Mouse (Mus musculus): Measurements from ENCODE around the gene Osgin1. TPM values are rescaled to one million over a fixed set of nuclear protein-coding genes. Genes with fewer than 3 reads are reported as not detected.

Osgin1 gene
- 0.12 and 0.14 TPM in 2 replicates for polyA plus RNA-seq (2016; fragmentation: Nextera tagmentation; extraction: Ambion mirVana)

GRCm38 (mm10) chr8:119433582-119434174 is at the start of gene Osgin1:
Osgin1 (plus strand) TSS chr8:119434124.
- H3K9ac ChIP-seq: no peak within 1 kb of the TSS
- 88% methylated on average over 13 of the region's 13 CpGs for WGBS
- H3K27me3 ChIP-seq: no peaks in the 10 kb centered on the region
- ATAC-seq (ENCODE audit: low FRiP score): no peak
- no peaks in the 10 kb centered on the region for H3K36me3 ChIP-seq
- no peak within 1 kb of the TSS for H3K4me2 ChIP-seq (replicated peaks)
- H3K9me3 ChIP-seq (replicated peaks): no peaks in the 10 kb centered on the region
- peaks cover 10% of the 10 kb centered on the region for H3K4me1 ChIP-seq
- H3K4me3 ChIP-seq: no peak within 1 kb of the TSS
- H3K27ac ChIP-seq: no peak within 1 kb of the TSS

GRCm38 (mm10) chr8:119384478-119384877 is 49.4 kb upstream of the Osgin1 start:
- Histone ChIP-seq H3K4me1 (no peaks in the 10 kb centered on the region), H3K36me3 (no peaks in the 10 kb centered on the region), H3K4me2 (replicated peaks) (no peak overlapping the region), H3K27me3 (peaks cover 3% of the 10 kb centered on the region; the same call in 1 of the 2 replicates), H3K9ac (no peak overlapping the region), H3K9me3 (replicated peaks) (no peaks in the 10 kb centered on the region), H3K27ac (no peak overlapping the region), H3K4me3 (no peak overlapping the region)
- WGBS: 24% methylated on average over 10 of the region's 10 CpGs
- ATAC-seq (ENCODE audit: low FRiP score): no peak

- Histone ChIP-seq H3K9ac (no peak overlapping the region), H3K4me3 (no peak overlapping the region), H3K4me2 (replicated peaks) (no peak overlapping the region), H3K4me1 (no peaks in the 10 kb centered on the region), H3K9me3 (replicated peaks) (no peaks in the 10 kb centered on the region), H3K27ac (no peak overlapping the region), H3K27me3 (peaks cover 3% of the 10 kb centered on the region; the same call in 1 of the 2 replicates), H3K36me3 (no peaks in the 10 kb centered on the region)
- 78% methylated on average over 6 of the region's 6 CpGs for WGBS
- ATAC-seq (ENCODE audit: low FRiP score): no peak
These were observed 48.1 kb upstream of the Osgin1 start for GRCm38 (mm10) chr8:119385854-119386253.

- Histone ChIP-seq H3K4me2 (replicated peaks) (no peak overlapping the region), H3K27ac (no peak overlapping the region), H3K9me3 (replicated peaks) (no peaks in the 10 kb centered on the region), H3K27me3 (peaks cover 3% of the 10 kb centered on the region; the same call in 1 of the 2 replicates), H3K9ac (no peak overlapping the region), H3K4me1 (no peaks in the 10 kb centered on the region), H3K36me3 (no peaks in the 10 kb centered on the region), H3K4me3 (no peak overlapping the region)
- 83% methylated on average over 6 of the region's 6 CpGs for WGBS
- no peak for ATAC-seq (ENCODE audit: low FRiP score)
These were observed 46.9 kb upstream of the Osgin1 start for GRCm38 (mm10) chr8:119386988-119387387.

- no peak for ATAC-seq (ENCODE audit: low FRiP score)
- Histone ChIP-seq H3K27me3 (no peaks in the 10 kb centered on the region; the same call in 1 of the 2 replicates), H3K36me3 (peaks cover 6% of the 10 kb centered on the region; the same call in 1 of the 2 replicates), H3K9me3 (replicated peaks) (no peaks in the 10 kb centered on the region), H3K4me3 (peak overlapping the region; percentile 87), H3K4me2 (replicated peaks) (peak overlapping the region; percentile 99), H3K4me1 (peaks cover 15% of the 10 kb centered on the region), H3K27ac (no peak overlapping the region), H3K9ac (peak overlapping the region; percentile 90)
- 79% methylated on average over 9 of the region's 9 CpGs for whole genome bisulfite sequencing
These were observed 39.8 kb upstream of the Osgin1 start for GRCm38 (mm10) chr8:119394097-119394496.

GRCm38 (mm10) chr8:119394524-119395026 is 39.3 kb upstream of the Osgin1 start, which contains the start of gene Mlycd:
Mlycd (plus strand) TSS chr8:119394878.
- peaks cover 6% of the 10 kb centered on the region; the same call in 1 of the 2 replicates for H3K36me3 ChIP-seq
- peak within 1 kb of the TSS; percentile 99 for H3K4me2 ChIP-seq (replicated peaks)
- WGBS: 4% methylated on average over 42 of the region's 44 CpGs
- H3K9me3 ChIP-seq (replicated peaks): no peaks in the 10 kb centered on the region
- peaks cover 15% of the 10 kb centered on the region for H3K4me1 ChIP-seq
- H3K4me3 ChIP-seq: peak within 1 kb of the TSS; percentile 87
- peak within 1 kb of the TSS; percentile 90 for H3K9ac ChIP-seq
- peak; percentile 97 for ATAC-seq (ENCODE audit: low FRiP score)
- H3K27ac ChIP-seq: peak within 1 kb of the TSS; percentile 93
- no peaks in the 10 kb centered on the region; the same call in 1 of the 2 replicates for H3K27me3 ChIP-seq

- H3K9me3 ChIP-seq (replicated peaks): no peaks in the 10 kb centered on the region
- H3K4me3 ChIP-seq: peak overlapping the region; percentile 87
- WGBS: 6% methylated on average over 65 of the region's 83 CpGs
- H3K4me1 ChIP-seq: peaks cover 15% of the 10 kb centered on the region
- H3K9ac ChIP-seq: peak overlapping the region; percentile 90
- peak overlapping the region; percentile 99 for H3K4me2 ChIP-seq (replicated peaks)
- H3K27ac ChIP-seq: peak overlapping the region; percentile 93
- H3K36me3 ChIP-seq: peaks cover 6% of the 10 kb centered on the region; the same call in 1 of the 2 replicates
- ATAC-seq (ENCODE audit: low FRiP score): peak; percentile 76
- H3K27me3 ChIP-seq: no peaks in the 10 kb centered on the region; the same call in 1 of the 2 replicates
These were observed 38.6 kb upstream of the Osgin1 start for GRCm38 (mm10) chr8:119395072-119395950.

- 85% methylated on average over 9 of the region's 9 CpGs for WGBS
- peaks cover 15% of the 10 kb centered on the region for H3K4me1 ChIP-seq
- ATAC-seq (ENCODE audit: low FRiP score): no peak
- H3K36me3 ChIP-seq: peaks cover 16% of the 10 kb centered on the region; the same call in 1 of the 2 replicates
- H3K27ac ChIP-seq: no peak overlapping the region
- no peak overlapping the region for H3K4me2 ChIP-seq (replicated peaks)
- H3K27me3 ChIP-seq: no peaks in the 10 kb centered on the region
- no peaks in the 10 kb centered on the region for H3K9me3 ChIP-seq (replicated peaks)
- no peak overlapping the region for H3K9ac ChIP-seq
- H3K4me3 ChIP-seq: no peak overlapping the region
These were observed 35.4 kb upstream of the Osgin1 start for GRCm38 (mm10) chr8:119398558-119398957.

GRCm38 (mm10) chr8:119399255-119399654 is 34.7 kb upstream of the Osgin1 start:
- Histone ChIP-seq H3K9ac (no peak overlapping the region), H3K27me3 (no peaks in the 10 kb centered on the region), H3K4me2 (replicated peaks) (no peak overlapping the region), H3K4me1 (peaks cover 12% of the 10 kb centered on the region), H3K4me3 (no peak overlapping the region), H3K9me3 (replicated peaks) (no peaks in the 10 kb centered on the region), H3K27ac (no peak overlapping the region), H3K36me3 (peaks cover 19% of the 10 kb centered on the region; the same call in 1 of the 2 replicates)
- no peak for ATAC-seq (ENCODE audit: low FRiP score)
- 67% methylated on average over 6 of the region's 6 CpGs for WGBS

GRCm38 (mm10) chr8:119400122-119400671 is 33.7 kb upstream of the Osgin1 start:
- Histone ChIP-seq H3K4me1 (peaks cover 9% of the 10 kb centered on the region), H3K4me2 (replicated peaks) (no peak overlapping the region), H3K27me3 (no peaks in the 10 kb centered on the region), H3K27ac (no peak overlapping the region), H3K36me3 (peaks cover 29% of the 10 kb centered on the region), H3K9ac (no peak overlapping the region), H3K9me3 (replicated peaks) (no peaks in the 10 kb centered on the region), H3K4me3 (no peak overlapping the region)
- 95% methylated on average over 9 of the region's 9 CpGs for WGBS
- ATAC-seq (ENCODE audit: low FRiP score): no peak

GRCm38 (mm10) chr8:119400904-119401303 is 33.0 kb upstream of the Osgin1 start:
- WGBS: 91% methylated on average over 3 of the region's 3 CpGs
- Histone ChIP-seq H3K9ac (no peak overlapping the region), H3K36me3 (peaks cover 32% of the 10 kb centered on the region), H3K4me1 (peaks cover 2% of the 10 kb centered on the region), H3K9me3 (replicated peaks) (no peaks in the 10 kb centered on the region), H3K27ac (no peak overlapping the region), H3K4me2 (replicated peaks) (no peak overlapping the region), H3K27me3 (no peaks in the 10 kb centered on the region), H3K4me3 (no peak overlapping the region)
- ATAC-seq (ENCODE audit: low FRiP score): no peak

- Histone ChIP-seq H3K4me3 (no peak overlapping the region), H3K27me3 (no peaks in the 10 kb centered on the region), H3K27ac (no peak overlapping the region), H3K9me3 (replicated peaks) (no peaks in the 10 kb centered on the region), H3K4me2 (replicated peaks) (no peak overlapping the region), H3K9ac (no peak overlapping the region), H3K4me1 (no peaks in the 10 kb centered on the region), H3K36me3 (peaks cover 45% of the 10 kb centered on the region)
- ATAC-seq (ENCODE audit: low FRiP score): no peak
- WGBS: 70% methylated on average over 10 of the region's 10 CpGs
These were observed 30.0 kb upstream of the Osgin1 start for GRCm38 (mm10) chr8:119403912-119404311.

All from hindbrain, embryonic 12.5 days (tissue).